Mouse (Mus musculus) retina, adult 2 months (tissue): ENCODE data around the gene Emp1.

ENCODE experiments used
- DNase-seq: peaks from one replicate; pipeline ENCODE4 v3.0.0-alpha.2; 2012; ENCODE audit warnings: low read depth, low spot score

Emp1 gene

DNA sequence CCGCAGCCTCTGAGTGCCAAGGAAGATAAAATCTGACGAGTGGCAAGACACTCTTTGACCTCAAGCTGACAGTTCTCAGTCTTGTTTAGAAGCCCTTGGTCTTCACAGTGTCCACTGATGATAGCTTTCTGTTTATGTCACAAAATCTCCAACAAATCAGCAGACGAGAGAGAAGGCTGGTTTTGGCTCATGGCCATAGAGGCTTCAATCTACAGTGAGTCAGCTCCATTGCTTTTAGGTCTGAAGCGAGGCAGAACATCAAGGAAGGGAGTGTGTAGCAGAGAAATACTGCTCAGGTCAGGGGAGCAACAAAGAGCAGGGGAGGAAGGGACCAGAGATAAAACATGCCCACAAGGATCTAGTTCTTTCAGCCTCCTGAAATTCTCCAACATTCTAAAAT is 45.0 kb downstream of the Emp1 start:
- DNase-seq, result no peak

DNA sequence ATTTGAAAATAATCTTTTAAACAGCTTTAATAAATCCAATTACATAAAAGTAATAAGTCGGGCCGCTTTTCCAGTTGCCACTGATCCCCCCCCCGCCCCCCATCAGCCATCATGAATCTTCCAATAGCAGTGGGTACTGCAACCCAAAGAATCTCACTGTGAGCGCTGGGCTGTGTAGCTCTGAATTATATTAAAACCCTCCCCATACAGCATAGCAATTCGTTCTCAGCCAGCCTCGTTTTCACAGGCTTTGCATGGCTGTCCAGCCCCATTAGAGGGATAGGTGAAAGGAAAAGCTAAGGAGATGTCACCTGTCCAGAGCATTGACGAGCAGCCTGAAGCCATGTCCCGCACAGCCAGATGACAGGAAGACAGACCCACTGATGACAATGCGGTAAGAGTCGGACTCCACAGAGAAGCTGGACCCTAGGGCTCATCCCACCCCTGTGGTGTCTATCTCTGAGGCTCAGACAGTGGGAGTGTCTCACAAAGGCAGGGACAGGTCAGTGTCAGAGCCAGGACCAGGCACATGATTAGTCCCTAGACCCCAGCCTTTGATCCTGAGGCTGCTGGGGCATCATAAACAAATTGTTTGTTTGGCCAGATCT is 49.5 kb downstream of the Emp1 start:
- no peak for DNase-seq

DNA sequence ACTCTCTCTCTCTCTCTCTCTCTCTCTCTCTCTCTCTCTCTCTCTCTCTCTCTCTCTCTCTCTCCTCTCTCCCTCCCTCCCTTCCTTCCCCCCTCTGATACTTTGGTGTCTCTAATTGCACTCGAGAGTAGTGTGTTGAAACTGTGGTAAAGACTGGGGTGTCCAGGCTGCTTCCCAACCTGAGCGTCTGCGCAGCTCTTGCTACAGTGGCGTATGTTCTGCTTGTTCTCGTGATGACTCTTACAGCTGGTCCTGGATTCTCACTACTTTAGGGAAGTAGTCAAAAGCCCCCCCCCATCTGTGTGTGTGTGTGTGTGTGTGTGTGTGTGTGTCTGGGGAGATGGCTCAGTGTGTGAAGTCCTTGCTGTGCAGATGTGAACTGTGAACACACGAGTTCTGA is 50.3 kb downstream of the Emp1 start:
- no peak for DNase-seq

DNA sequence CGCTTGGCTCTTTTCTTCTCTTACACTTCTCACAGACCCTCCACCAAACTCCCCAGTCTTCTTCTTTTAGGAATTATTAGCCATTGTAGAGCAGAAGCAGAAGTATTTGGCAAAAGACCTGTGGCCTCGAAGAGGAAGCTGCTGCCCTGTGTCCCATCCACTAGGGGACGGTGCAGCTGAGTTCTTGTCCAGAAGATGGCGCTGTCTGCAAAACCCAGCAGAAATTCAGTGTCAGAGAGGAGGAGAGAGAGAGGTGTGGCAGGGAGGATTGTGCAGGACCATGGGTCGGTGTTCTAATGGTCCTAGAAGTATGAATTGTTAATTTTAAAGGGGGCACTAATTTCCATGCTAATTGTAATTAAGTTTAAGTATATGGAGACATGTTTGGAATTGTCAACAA is 55.1 kb downstream of the Emp1 start:
- DNase-seq, result no peak

DNA sequence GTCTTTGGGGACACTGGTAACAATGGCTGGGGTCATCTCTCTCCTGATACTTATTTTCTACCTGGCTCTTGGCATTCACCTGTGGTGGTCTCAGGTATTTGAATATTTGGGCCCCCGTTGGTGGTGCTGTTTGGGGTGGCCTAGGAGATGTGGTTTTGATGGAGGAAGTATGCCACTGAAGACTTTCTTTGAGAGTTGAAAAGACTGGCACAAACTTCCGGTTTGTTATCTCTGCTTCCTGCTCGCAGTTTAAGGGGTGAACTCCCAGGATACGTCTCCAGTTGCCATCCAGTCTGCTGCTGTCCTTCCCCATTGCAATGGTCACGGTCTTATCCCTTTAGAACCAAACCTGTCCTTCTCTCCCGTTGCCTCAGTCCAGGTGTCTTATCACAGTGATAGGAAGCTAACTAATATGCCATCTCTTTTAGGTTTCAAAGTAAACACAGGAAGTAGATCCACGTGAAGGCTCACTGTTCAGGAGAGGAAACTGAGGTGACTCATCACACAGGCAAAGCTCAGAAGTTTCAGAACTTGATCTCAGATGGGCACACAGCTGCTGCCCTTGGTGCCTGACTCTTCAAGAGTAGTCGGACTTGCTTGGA is 56.0 kb downstream of the Emp1 start:
- no peak for DNase-seq

DNA sequence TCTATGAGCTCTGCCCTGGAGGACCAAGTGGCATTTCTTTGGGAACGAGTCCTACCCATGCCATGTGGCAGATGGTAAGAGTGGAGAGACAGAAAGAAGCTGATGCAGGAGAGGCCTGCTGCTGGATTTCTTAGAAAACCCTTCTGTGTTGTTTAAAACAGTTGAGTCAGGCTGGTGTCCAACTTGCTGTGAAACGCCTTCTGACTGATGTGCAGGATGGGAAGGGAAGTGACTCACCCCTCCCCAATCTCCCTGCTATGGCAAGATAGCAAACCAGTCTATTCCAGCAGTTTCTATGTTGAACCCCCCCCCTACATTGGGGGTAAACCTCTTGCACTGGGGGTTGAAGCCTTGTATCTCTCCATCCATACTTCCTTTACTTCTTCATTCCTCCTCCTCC is 65.9 kb downstream of the Emp1 start:
- no peak for DNase-seq

DNA sequence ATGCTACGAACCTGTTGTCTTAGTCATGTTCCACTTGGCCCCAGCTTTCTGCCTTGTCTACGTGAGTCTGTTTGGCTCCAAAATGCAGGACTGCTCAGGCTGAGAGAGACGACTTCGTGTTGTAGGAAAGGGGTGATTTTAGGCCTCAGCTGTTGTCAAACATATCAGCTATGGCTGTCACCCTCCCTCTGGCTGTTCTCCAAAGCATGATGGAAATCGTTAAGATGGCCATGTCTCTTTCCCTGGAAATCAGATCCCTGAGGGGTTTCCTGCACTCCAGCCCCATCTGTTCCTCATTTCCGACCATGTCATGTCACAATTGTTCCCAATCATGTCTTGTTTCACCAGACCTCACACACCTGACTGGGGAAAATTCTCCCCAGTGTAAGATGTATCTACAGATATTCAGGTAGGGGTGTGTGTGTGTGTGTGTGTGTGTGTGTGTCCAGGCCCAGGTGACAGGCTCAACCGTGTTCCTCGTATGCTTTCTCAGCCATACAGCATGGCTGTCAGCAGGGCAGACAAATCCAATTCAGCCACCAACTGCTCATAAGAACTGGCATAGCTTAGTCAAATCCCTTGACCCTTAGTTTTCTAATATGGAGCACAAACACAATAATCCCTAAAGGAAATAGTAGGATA is 67.0 kb downstream of the Emp1 start:
- DNase-seq, result no peak

DNA sequence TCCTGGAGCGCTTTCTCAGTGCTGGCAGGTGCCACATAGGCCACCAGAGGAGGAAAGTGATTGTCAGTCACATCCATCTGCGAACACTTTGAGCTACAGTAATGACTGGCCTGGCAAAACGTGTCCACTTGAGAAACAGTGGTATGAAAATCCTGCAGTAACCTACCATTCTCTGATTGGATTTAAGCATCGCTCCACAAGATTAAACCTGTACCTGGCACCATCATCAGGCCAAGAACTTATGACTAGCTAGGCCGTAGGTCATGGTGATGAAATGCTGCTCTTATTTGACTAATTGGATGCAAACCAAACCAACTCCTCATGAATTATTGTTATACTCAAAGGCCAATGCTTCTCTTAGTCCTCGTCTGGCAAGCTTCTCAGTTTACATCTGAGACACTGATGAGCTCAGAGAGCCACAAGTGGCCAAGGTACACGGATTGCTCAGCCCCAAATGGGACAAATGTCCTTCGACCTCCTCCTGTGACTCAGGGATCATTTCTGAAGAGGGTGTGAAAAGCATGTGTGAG is 68.2 kb downstream of the Emp1 start:
- DNase-seq, result no peak
